ENCODE assay signal across 13 mouse cellular contexts in the genomic region with DNA sequence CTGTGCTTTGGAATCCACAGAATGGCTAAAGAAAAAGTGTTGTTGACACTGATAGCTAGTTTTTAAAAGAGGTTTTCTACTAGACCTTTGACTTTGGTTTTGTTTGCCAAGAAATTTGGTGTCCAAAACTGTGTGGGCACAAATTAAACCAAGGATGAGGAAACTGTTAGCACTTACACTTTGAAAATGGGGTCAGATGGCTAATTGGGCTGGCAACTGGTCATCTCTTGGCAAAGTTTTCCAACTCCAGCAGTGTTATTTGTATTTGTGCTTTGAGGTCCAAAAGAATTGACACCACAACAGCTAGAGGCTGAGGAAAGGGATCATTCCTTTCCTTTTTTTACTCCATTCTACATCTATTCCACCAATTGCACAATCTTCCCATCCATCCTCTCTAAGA.
"Had no signal": no experiment of that assay in that cellular context is flagged by ENCODE, and none has a peak within 500 bp of the region (broad histone marks: within the 10 kb centered on the region; RNA-seq: fewer than 3 reads in every experiment).

No protein-coding gene starts in this region.

- H3K9ac ChIP-seq: limb, embryonic 12.5 days; liver, embryonic 15.5 days; midbrain, embryonic 13.5 days had no signal

- H3K4me1 ChIP-seq: limb, embryonic 12.5 days; liver, embryonic 15.5 days; midbrain, embryonic 13.5 days had no signal

- H3K36me3 ChIP-seq: limb, embryonic 12.5 days; liver, embryonic 15.5 days; midbrain, embryonic 13.5 days had no signal

- H3K27ac ChIP-seq: kidney, postnatal 0 days; limb, embryonic 12.5 days; liver, embryonic 15.5 days; midbrain, embryonic 13.5 days; stomach, postnatal 0 days had no signal

- H3K4me2 ChIP-seq: limb, embryonic 12.5 days; liver, embryonic 15.5 days; midbrain, embryonic 13.5 days had no signal

- H3K4me3 ChIP-seq: limb, embryonic 12.5 days; liver, embryonic 15.5 days; midbrain, embryonic 13.5 days had no signal

- H3K27me3 ChIP-seq: limb, embryonic 12.5 days; liver, embryonic 15.5 days; midbrain, embryonic 13.5 days had no signal

- DNase-seq: kidney, adult 8-10 months; kidney, postnatal 36 days; liver; lung, adult 2 months; lung, postnatal 36 days; thymus, postnatal 4 days had no signal

- ATAC-seq: intestine, embryonic 16.5 days; lung, postnatal 0 days; midbrain, embryonic 13.5 days had no signal

- H3K9me3 ChIP-seq: limb, embryonic 12.5 days; liver, embryonic 15.5 days; midbrain, embryonic 13.5 days had no signal
